Mouse (Mus musculus): ENCODE data around the gene Stk17b. TPM values are rescaled to one million over a fixed set of nuclear protein-coding genes. Genes with fewer than 3 reads are reported as not detected.
"Not testable (repeated sequence)": the region's sequence is repeated elsewhere in the genome, so short reads cannot be mapped to it uniquely, and the experiment has no call there.

The Stk17b gene
- total and polyA plus RNA-seq, 3 experiments, result 3.6 to 177 (median 72.8) TPM

DNA sequence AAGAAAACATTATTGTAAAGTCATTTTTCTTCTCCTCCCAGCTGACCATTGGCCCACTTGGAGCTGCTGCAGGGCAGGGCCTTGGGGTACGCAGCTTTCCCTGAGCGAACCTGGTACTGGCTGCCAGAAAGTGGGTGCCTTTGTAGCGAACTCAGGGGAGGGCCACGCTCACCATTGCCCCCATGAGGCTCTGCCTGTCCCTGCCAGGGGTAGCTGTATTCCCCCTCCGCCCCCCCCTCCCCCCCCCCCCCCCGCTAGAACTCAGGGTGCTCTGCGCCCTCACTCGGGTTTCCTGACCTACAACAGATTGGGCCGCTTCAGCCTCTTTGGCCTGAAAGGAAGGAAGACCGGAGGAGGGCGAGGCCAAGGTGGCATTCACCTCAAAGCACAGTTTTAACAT lies 36.5 kb downstream of the Stk17b start:
- no peaks in the 10 kb centered on the region for H3K9me3 ChIP-seq (replicated peaks)
- TF ChIP-seq GATA2 (IDR thresholded peaks at IDR 0.05; ENCODE audit: borderline replicate concordance, low read depth, low read length) (no peak), GATA1 (IDR thresholded peaks at IDR 0.05; ENCODE audit: borderline replicate concordance, low read length) (no peak), POLR2AphosphoS5 (IDR thresholded peaks at IDR 0.05; ENCODE audit: insufficient replicate concordance, low read depth, low read length) (no peak), CTCF (IDR thresholded peaks at IDR 0.05; ENCODE audit: low read depth, low read length) (no peak), TAL1 (conservative IDR thresholded peaks at IDR 0.05; ENCODE audit: low read depth, low read length) (no peak)
- peaks cover 8% of the 10 kb centered on the region; the same call in 1 of the 2 replicates for H3K27me3 ChIP-seq (ENCODE audit: insufficient read depth, low read length)
- peaks cover 4% of the 10 kb centered on the region; the same call in 1 of the 2 replicates for H3K4me1 ChIP-seq (ENCODE audit: insufficient read depth, low read depth, low read length)
- no peaks in the 10 kb centered on the region for H3K36me3 ChIP-seq (replicated peaks)
- no peak for DNase-seq (ENCODE audit: low spot score)
- no peak overlapping the region for H3K4me3 ChIP-seq (ENCODE audit: low read depth, low read length)
- no peak; the same call in 1 of the 2 replicates for ATAC-seq (ENCODE audit: extremely low read depth, insufficient number of reproducible peaks, low FRiP score, poor library complexity, severe bottlenecking)

DNA sequence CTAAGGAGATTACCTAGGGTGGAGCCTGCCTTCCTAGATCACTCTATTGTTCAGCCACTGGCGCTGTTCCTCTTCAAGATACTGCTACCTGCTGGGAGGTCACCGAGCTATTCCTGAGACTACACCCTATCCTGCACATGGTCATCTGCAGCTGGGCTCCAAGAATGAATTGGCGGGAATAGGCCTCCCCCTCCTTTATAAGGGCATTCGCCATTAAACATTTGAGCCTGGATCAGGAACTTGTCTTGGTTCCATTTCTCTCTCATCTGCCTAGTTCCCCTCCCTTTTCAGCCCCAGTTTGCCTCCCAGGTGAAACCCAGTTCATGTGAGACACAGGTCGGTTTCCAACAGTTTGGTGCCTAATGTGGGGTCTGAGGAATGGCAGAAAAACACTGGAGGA lies 39.0 kb downstream of the Stk17b start:
- Histone ChIP-seq H3K4me1 (ENCODE audit: insufficient read depth, low read depth, low read length) (peaks cover 4% of the 10 kb centered on the region; the same call in 1 of the 2 replicates), H3K4me3 (ENCODE audit: low read depth, low read length) (no peak overlapping the region), H3K9me3 (replicated peaks) (no peaks in the 10 kb centered on the region), H3K27me3 (ENCODE audit: insufficient read depth, low read length) (peaks cover 8% of the 10 kb centered on the region; the same call in 1 of the 2 replicates), H3K36me3 (replicated peaks) (no peaks in the 10 kb centered on the region)
- DNase-seq (ENCODE audit: low spot score) (no peak), ATAC-seq (ENCODE audit: extremely low read depth, insufficient number of reproducible peaks, low FRiP score, poor library complexity, severe bottlenecking) (no peak)
- TF ChIP-seq POLR2AphosphoS5 (IDR thresholded peaks at IDR 0.05; ENCODE audit: insufficient replicate concordance, low read depth, low read length) (no peak), GATA1 (IDR thresholded peaks at IDR 0.05; ENCODE audit: borderline replicate concordance, low read length) (no peak), CTCF (IDR thresholded peaks at IDR 0.05; ENCODE audit: low read depth, low read length) (no peak), GATA2 (IDR thresholded peaks at IDR 0.05; ENCODE audit: borderline replicate concordance, low read depth, low read length) (no peak), TAL1 (conservative IDR thresholded peaks at IDR 0.05; ENCODE audit: low read depth, low read length) (no peak)

DNA sequence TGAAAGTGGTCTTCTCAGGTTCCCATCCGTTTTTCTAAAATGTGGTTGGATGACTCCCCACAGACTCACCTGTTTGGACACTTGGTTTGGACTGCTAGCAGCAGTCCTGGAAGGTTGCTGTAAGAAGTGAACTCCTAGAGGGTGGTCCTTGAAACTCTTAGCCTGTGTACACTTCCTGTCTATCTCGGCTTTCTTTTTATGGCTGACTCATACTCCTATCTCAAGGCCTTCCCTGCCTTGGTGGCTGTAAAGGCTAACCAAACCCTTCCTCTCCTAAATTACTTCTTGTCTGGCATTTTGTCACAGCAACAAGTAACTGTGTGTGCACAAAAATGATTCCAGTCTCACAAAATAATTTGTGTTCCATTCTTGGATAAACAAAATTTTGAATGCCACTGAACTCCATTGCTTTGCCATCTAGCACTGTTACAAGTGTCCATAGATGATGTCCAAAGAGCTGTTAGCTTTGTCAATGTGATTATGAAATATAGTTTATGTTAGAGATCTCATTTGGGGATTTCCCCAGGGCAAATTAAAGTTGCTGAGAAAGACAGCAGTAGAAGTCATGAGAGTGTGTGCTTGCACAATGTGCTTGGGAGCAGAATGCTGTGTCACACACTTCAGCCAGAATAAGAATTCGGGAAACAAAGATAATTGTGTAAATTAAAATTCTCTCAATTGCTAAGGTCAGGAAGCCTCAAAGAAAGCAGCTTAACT lies 43.1 kb downstream of the Stk17b start:
- DNase-seq (ENCODE audit: low spot score) (no peak), ATAC-seq (ENCODE audit: extremely low read depth, insufficient number of reproducible peaks, low FRiP score, poor library complexity, severe bottlenecking) (no peak)
- no peaks in the 10 kb centered on the region for H3K9me3 ChIP-seq (replicated peaks)
- peaks cover 8% of the 10 kb centered on the region; the same call in 1 of the 2 replicates for H3K27me3 ChIP-seq (ENCODE audit: insufficient read depth, low read length)
- H3K4me1 ChIP-seq (ENCODE audit: insufficient read depth, low read depth, low read length), result peaks cover 4% of the 10 kb centered on the region; the same call in 1 of the 2 replicates
- no peak for TF ChIP-seq CTCF (IDR thresholded peaks at IDR 0.05; ENCODE audit: low read depth, low read length)
- no peak for TF ChIP-seq GATA1 (IDR thresholded peaks at IDR 0.05; ENCODE audit: borderline replicate concordance, low read length)
- no peak for TF ChIP-seq TAL1 (conservative IDR thresholded peaks at IDR 0.05; ENCODE audit: low read depth, low read length)
- TF ChIP-seq POLR2AphosphoS5 (IDR thresholded peaks at IDR 0.05; ENCODE audit: insufficient replicate concordance, low read depth, low read length), result no peak
- TF ChIP-seq GATA2 (IDR thresholded peaks at IDR 0.05; ENCODE audit: borderline replicate concordance, low read depth, low read length), result no peak
- no peak overlapping the region for H3K4me3 ChIP-seq (ENCODE audit: low read depth, low read length)
- no peaks in the 10 kb centered on the region for H3K36me3 ChIP-seq (replicated peaks)

DNA sequence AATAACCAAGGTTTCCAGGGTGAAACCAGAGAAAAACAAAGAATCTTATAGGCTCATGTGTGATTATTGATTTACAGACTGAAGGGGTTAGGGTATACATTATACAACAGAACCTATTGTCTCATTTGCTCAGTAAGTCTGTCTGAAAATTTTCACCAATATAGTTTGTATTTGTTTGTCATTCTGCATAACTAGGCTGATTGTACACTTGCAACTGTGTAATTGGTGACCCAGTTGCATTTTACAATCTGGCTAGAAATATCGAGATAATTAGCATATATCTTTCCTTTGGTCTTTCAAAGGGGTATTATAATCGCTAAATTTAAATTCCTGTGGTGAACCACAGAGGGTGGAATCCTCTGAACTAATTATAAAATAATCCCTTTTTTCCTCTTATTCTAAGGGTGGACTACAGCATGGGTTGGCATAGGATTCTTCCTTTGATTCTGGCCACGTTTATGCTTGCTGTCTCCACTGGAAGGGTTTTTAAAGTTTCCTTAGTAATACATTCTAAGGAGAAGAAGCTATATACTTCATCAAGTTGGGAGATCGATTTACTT lies 44.2 kb downstream of the Stk17b start:
- TF ChIP-seq GATA2 (IDR thresholded peaks at IDR 0.05; ENCODE audit: borderline replicate concordance, low read depth, low read length) (no peak), TAL1 (conservative IDR thresholded peaks at IDR 0.05; ENCODE audit: low read depth, low read length) (no peak)
- H3K4me3 ChIP-seq (ENCODE audit: low read depth, low read length), result no peak overlapping the region
- H3K36me3 ChIP-seq (replicated peaks), result no peaks in the 10 kb centered on the region
- peaks cover 3% of the 10 kb centered on the region; the same call in 1 of the 2 replicates for H3K27me3 ChIP-seq (ENCODE audit: insufficient read depth, low read length)
- no peaks in the 10 kb centered on the region for H3K9me3 ChIP-seq (replicated peaks)
- no peaks in the 10 kb centered on the region for H3K4me1 ChIP-seq (ENCODE audit: insufficient read depth, low read depth, low read length)
- DNase-seq (ENCODE audit: low spot score) (no peak), ATAC-seq (ENCODE audit: extremely low read depth, insufficient number of reproducible peaks, low FRiP score, poor library complexity, severe bottlenecking) (no peak)

DNA sequence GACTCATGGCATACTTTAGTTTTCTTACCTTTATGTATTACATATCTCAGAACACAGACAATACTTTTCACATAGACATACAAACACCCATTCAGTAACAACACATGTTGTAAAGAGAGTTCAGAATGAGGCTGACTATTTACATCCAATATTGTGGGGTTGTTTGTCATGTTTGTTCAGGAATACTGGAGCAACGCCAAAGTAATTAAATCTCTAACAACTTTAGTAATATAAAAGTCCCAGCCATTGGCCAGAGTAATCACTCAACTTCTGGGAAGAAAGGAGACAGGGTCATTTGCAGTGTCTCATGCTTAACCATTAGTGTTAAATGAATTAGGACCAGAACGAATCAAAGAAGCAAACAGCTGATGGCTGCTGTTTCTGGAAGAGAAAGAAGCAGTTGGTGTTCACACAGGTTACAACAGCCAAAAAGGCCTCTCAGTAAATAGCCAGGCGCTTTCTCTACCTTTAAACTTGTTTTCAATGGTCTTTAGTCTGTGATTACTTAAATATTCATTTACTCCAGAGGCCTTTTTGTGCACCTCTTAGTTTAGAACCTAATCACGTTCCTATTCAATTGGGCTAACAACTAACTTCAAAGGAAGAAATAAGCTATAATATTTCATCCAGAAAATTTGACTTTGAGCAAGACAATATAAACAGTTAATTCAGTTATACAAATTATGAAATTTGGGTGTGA lies 44.8 kb downstream of the Stk17b start:
- H3K36me3 ChIP-seq (replicated peaks); H3K27me3 ChIP-seq (ENCODE audit: insufficient read depth, low read length); H3K4me3 ChIP-seq (ENCODE audit: low read depth, low read length); ATAC-seq (ENCODE audit: extremely low read depth, insufficient number of reproducible peaks, low FRiP score, poor library complexity, severe bottlenecking); H3K9me3 ChIP-seq (replicated peaks); DNase-seq (ENCODE audit: low spot score); H3K4me1 ChIP-seq (ENCODE audit: insufficient read depth, low read depth, low read length): not testable (repeated sequence)

DNA sequence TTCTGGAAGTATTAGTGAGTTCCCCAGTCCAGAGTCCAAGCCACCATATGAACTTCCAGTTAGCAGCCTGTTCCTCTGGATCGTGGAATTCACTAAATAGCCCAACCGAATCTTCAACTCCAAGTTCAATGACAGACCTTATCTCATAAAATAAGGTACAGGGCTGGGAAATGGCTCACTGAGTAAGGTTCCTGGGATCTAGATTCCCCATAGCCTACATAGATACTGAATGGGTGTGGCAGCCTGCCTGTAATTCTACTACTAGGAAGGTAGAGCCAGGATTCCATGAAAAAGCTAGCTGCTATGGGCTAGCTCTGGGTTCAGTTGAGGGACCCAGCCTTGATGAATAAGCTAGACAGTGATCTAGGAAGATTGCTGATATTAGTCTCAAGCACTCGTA lies 48.4 kb downstream of the Stk17b start:
- no peaks in the 10 kb centered on the region; the same call in 1 of the 2 replicates for H3K27me3 ChIP-seq (ENCODE audit: insufficient read depth, low read length)
- TF ChIP-seq GATA2 (IDR thresholded peaks at IDR 0.05; ENCODE audit: borderline replicate concordance, low read depth, low read length), result no peak
- no peak for TF ChIP-seq CTCF (IDR thresholded peaks at IDR 0.05; ENCODE audit: low read depth, low read length)
- no peak for TF ChIP-seq TAL1 (conservative IDR thresholded peaks at IDR 0.05; ENCODE audit: low read depth, low read length)
- TF ChIP-seq GATA1 (IDR thresholded peaks at IDR 0.05; ENCODE audit: borderline replicate concordance, low read length), result no peak
- no peak for TF ChIP-seq POLR2AphosphoS5 (IDR thresholded peaks at IDR 0.05; ENCODE audit: insufficient replicate concordance, low read depth, low read length)
- ATAC-seq (ENCODE audit: extremely low read depth, insufficient number of reproducible peaks, low FRiP score, poor library complexity, severe bottlenecking) (no peak), DNase-seq (ENCODE audit: low spot score) (no peak)
- H3K4me1 ChIP-seq (ENCODE audit: insufficient read depth, low read depth, low read length), result no peaks in the 10 kb centered on the region
- no peaks in the 10 kb centered on the region for H3K9me3 ChIP-seq (replicated peaks)
- H3K36me3 ChIP-seq (replicated peaks), result no peaks in the 10 kb centered on the region
- no peak overlapping the region for H3K4me3 ChIP-seq (ENCODE audit: low read depth, low read length)
